Mouse (Mus musculus): ENCODE results near the gene Mvb12b. TPM values are rescaled to one million over a fixed set of nuclear protein-coding genes. Genes with fewer than 3 reads are reported as not detected.

Gene Mvb12b
- total and polyA plus RNA-seq, 3 experiments = 7.2 to 51.4 (median 46.2) TPM

DNA sequence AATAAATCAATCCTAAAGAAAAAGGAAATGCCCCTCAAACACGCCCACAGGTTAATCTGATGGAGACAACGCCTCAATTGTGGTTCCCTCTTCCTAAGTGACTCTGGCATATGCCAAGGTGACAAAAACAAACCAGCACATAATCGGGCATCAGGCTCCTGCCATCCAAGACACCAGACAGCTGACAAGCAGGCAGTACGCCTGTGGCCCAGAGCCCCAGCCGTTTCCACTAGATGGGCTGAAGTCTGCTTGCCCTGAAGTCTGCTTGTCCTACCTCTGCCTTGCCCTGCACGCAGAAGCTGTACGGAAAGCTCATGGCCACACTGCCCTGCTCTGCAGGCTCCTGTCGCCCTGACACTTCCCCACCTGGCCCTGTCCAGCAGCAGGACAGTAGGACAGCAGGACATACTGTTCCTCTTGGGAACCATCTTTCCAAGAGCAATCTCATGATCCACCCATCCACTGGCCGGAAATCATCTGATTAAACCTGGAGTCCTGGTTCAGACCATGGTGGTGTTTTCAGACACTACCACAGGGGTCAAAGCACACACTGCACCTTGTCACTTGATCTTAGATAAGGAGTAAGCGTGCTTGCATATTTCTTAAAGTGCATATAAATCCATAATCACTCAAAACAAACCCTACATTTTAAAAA, 17.9 kb downstream of the Mvb12b start:
- TF ChIP-seq POLR2AphosphoS5 (IDR thresholded peaks at IDR 0.05; ENCODE audit: insufficient replicate concordance, low read depth, low read length) (no peak), GATA2 (IDR thresholded peaks at IDR 0.05; ENCODE audit: borderline replicate concordance, low read depth, low read length) (no peak), CTCF (IDR thresholded peaks at IDR 0.05; ENCODE audit: low read depth, low read length) (no peak), TAL1 (conservative IDR thresholded peaks at IDR 0.05; ENCODE audit: low read depth, low read length) (no peak), GATA1 (IDR thresholded peaks at IDR 0.05; ENCODE audit: borderline replicate concordance, low read length) (no peak)
- no peak for ATAC-seq (ENCODE audit: extremely low read depth, insufficient number of reproducible peaks, low FRiP score, poor library complexity, severe bottlenecking)

DNA sequence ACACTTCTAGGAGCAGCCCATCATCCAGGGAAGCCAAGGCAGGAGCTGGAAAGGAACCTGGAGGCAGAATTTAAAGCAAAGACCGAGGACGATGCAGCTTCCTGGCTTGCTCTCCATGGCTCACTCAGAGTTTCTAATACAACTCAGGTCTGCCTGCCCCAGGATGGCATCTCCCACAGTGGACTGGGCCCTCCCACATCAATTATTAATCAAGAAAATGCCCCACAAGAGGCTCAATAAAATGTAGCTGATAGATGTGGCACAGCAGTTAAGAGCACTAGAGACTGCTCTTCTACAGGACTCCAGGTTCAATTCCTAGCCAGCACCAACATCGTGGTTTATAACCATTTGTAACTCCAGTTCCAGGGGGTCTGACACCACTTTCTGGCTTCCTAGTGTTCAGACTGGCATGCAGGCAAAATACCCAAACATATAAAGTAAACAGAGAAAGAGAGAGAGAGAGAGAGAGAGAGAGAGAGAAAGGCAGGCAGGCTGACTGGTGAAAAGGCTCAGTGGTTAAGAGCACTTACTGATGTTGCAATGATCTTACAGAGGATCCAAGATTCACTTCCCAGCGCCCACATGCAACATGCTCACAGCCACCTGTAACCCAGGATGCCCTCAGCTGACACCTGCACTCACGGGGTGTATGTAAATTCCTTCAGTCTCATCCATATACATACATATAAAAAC, 18.6 kb downstream of the Mvb12b start:
- Histone ChIP-seq H3K4me3 (ENCODE audit: low read depth, low read length) (no peak overlapping the region), H3K36me3 (replicated peaks) (peaks cover 55% of the 10 kb centered on the region), H3K9me3 (replicated peaks) (peaks cover 5% of the 10 kb centered on the region; the same call in 1 of the 2 replicates), H3K4me1 (ENCODE audit: insufficient read depth, low read depth, low read length) (peaks cover 85% of the 10 kb centered on the region), H3K27me3 (ENCODE audit: insufficient read depth, low read length) (no peaks in the 10 kb centered on the region)
- no peak for TF ChIP-seq POLR2AphosphoS5 (IDR thresholded peaks at IDR 0.05; ENCODE audit: insufficient replicate concordance, low read depth, low read length)
- no peak for TF ChIP-seq GATA2 (IDR thresholded peaks at IDR 0.05; ENCODE audit: borderline replicate concordance, low read depth, low read length)
- no peak for TF ChIP-seq TAL1 (conservative IDR thresholded peaks at IDR 0.05; ENCODE audit: low read depth, low read length)
- TF ChIP-seq CTCF (IDR thresholded peaks at IDR 0.05; ENCODE audit: low read depth, low read length) = no peak
- TF ChIP-seq GATA1 (IDR thresholded peaks at IDR 0.05; ENCODE audit: borderline replicate concordance, low read length) = no peak
- no peak for DNase-seq (ENCODE audit: low spot score)
- ATAC-seq (ENCODE audit: extremely low read depth, insufficient number of reproducible peaks, low FRiP score, poor library complexity, severe bottlenecking) = no peak

More for the DNA sequence above, 17.9 kb downstream of the Mvb12b start:
- Histone ChIP-seq H3K4me1 (ENCODE audit: insufficient read depth, low read depth, low read length) (peaks cover 85% of the 10 kb centered on the region), H3K36me3 (replicated peaks) (peaks cover 56% of the 10 kb centered on the region), H3K9me3 (replicated peaks) (peaks cover 5% of the 10 kb centered on the region; the same call in 1 of the 2 replicates), H3K27me3 (ENCODE audit: insufficient read depth, low read length) (no peaks in the 10 kb centered on the region), H3K4me3 (ENCODE audit: low read depth, low read length) (peak overlapping the region; percentile 24; the same call in 1 of the 2 replicates)
- no peak for DNase-seq (ENCODE audit: low spot score)

DNA sequence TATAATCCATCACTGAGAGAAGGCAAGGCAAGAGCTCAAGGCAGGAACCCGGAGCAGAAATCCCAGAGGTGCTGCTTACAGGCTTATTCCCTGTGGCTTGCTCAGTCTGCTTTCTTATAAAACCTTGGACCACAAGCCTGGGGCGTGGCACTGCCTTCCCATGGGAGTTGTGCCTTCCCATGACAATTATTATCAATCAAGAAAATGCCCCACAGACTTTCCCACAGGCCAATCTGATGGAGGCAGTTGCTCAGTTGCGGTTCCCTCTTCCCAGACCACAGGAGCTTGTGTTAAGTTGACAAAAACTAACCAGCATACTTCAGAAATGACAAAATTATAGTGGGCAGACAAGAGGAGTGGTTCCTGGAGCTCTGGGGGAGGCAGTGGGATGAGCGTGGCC, 19.4 kb downstream of the Mvb12b start:
- Histone ChIP-seq H3K36me3 (replicated peaks) (peaks cover 47% of the 10 kb centered on the region), H3K4me1 (ENCODE audit: insufficient read depth, low read depth, low read length) (peaks cover 81% of the 10 kb centered on the region), H3K9me3 (replicated peaks) (peaks cover 5% of the 10 kb centered on the region; the same call in 1 of the 2 replicates), H3K4me3 (ENCODE audit: low read depth, low read length) (no peak overlapping the region; the same call in 1 of the 2 replicates), H3K27me3 (ENCODE audit: insufficient read depth, low read length) (no peaks in the 10 kb centered on the region)
- DNase-seq (ENCODE audit: low spot score) (no peak), ATAC-seq (ENCODE audit: extremely low read depth, insufficient number of reproducible peaks, low FRiP score, poor library complexity, severe bottlenecking) (no peak)
- TF ChIP-seq TAL1 (conservative IDR thresholded peaks at IDR 0.05; ENCODE audit: low read depth, low read length) (peak; percentile 62; the same call in 1 of the 2 replicates), GATA1 (IDR thresholded peaks at IDR 0.05; ENCODE audit: borderline replicate concordance, low read length) (no peak)

DNA sequence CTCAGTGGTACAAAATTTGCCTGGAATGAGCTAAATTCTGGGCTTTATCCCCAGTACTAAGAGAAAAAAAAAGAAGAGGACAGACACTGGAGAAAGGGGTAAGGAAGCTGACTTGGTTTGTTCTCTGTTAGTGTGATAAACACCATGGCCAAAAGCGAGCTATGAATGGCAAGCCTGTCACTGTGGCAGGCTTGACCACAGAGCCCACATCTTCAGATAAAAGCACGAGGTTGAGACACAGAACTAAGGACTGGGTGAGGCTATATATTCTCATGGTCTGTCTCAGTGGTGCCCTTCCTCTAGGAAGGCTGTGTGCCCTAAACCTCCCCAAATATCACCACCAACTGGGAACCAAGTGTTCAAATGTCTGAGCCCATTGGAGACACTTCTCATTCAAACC, 31.0 kb downstream of the Mvb12b start:
- ATAC-seq (ENCODE audit: extremely low read depth, insufficient number of reproducible peaks, low FRiP score, poor library complexity, severe bottlenecking) (no peak), DNase-seq (ENCODE audit: low spot score) (no peak)
- H3K9me3 ChIP-seq (replicated peaks) = no peaks in the 10 kb centered on the region
- H3K4me3 ChIP-seq (ENCODE audit: low read depth, low read length) = peak overlapping the region; percentile 13; the same call in 1 of the 2 replicates
- H3K36me3 ChIP-seq (replicated peaks) = peaks cover 20% of the 10 kb centered on the region
- no peaks in the 10 kb centered on the region for H3K27me3 ChIP-seq (ENCODE audit: insufficient read depth, low read length)
- no peak for TF ChIP-seq TAL1 (conservative IDR thresholded peaks at IDR 0.05; ENCODE audit: low read depth, low read length)
- TF ChIP-seq GATA1 (IDR thresholded peaks at IDR 0.05; ENCODE audit: borderline replicate concordance, low read length) = no peak
- TF ChIP-seq CTCF (IDR thresholded peaks at IDR 0.05; ENCODE audit: low read depth, low read length) = no peak
- no peak for TF ChIP-seq GATA2 (IDR thresholded peaks at IDR 0.05; ENCODE audit: borderline replicate concordance, low read depth, low read length)
- no peak for TF ChIP-seq POLR2AphosphoS5 (IDR thresholded peaks at IDR 0.05; ENCODE audit: insufficient replicate concordance, low read depth, low read length)
- H3K4me1 ChIP-seq (ENCODE audit: insufficient read depth, low read depth, low read length) = peaks cover 81% of the 10 kb centered on the region

DNA sequence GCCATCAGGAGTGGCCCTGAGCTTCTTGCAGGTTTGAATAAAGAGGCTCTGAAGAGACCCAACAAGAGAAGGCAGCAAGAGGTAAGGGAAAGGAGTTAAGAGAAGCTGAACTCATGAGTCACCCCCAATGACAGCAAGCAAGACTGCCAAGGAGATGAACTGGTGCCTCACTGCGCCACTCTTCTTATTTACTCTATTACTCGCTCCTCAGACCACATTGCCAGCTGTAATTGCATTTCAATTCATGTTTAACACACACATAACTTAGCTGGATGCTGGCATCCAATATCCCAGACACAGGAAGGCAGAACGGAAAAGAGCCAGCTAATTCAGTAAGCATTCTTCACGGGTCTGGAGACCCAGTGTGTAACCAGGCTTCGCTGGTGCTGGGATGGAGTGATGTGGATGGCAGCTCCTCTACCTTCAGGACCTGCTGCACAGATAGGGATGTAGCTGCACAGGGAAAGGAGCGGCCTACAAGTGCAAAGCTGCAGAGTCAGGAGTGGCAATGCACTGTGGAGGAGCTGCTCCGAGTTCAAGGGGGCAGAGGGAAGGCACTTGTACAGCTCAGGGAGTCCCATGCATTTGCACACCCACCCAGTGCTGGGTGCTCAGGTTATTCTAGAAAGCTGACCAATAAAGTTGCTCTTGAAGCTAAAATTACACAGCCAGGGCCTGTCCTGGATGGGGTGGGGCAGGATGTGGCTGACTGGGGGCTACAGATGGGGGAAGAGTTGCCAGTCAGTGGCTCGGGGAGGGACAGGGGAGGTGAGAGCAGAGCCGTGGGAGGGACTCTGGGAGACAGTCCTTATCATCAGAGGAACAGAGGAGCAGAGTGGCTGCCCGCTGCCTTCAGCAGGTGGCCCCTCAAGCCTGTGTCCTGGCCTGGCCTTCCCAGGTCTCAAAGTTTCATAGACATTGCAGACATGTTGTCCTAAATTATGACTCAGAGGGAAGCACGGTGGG, 34.5 kb downstream of the Mvb12b start:
- Histone ChIP-seq H3K36me3 (replicated peaks) (peaks cover 38% of the 10 kb centered on the region), H3K4me1 (ENCODE audit: insufficient read depth, low read depth, low read length) (peaks cover 78% of the 10 kb centered on the region), H3K27me3 (ENCODE audit: insufficient read depth, low read length) (no peaks in the 10 kb centered on the region), H3K4me3 (ENCODE audit: low read depth, low read length) (peak overlapping the region; percentile 52; the same call in 1 of the 2 replicates), H3K9me3 (replicated peaks) (no peaks in the 10 kb centered on the region)
- peak; percentile 86 for ATAC-seq (ENCODE audit: extremely low read depth, insufficient number of reproducible peaks, low FRiP score, poor library complexity, severe bottlenecking)
- TF ChIP-seq POLR2AphosphoS5 (IDR thresholded peaks at IDR 0.05; ENCODE audit: insufficient replicate concordance, low read depth, low read length) (no peak), GATA2 (IDR thresholded peaks at IDR 0.05; ENCODE audit: borderline replicate concordance, low read depth, low read length) (no peak), TAL1 (conservative IDR thresholded peaks at IDR 0.05; ENCODE audit: low read depth, low read length) (peak; percentile 51)
- peak; percentile 65 for DNase-seq (ENCODE audit: low spot score)
